Mouse (Mus musculus) CH12.LX (cell line): Measurements from ENCODE around the gene Ptgr1.

Source experiments
- BHLHE40 ChIP-seq: IDR thresholded peaks from 2 replicates; pipeline ENCODE4 v1.6.1; 2011; ENCODE audit warnings: mild to moderate bottlenecking, low read depth, low read length, improper control_type of control experiment
- CTCF ChIP-seq, 2 experiments: IDR thresholded peaks in 1 of 2; conservative IDR thresholded peaks in 1 of 2; 2 replicates each; pipeline ENCODE4 v1.5.1; 2011 to 2012; ENCODE audit warnings: low read depth in 2 of 2, low read length in 2 of 2, improper control_type of control experiment in 1 of 2, inconsistent platforms in 1 of 2, mild to moderate bottlenecking in 1 of 2, moderate library complexity in 1 of 2
- GABPA ChIP-seq: IDR thresholded peaks from 2 replicates; pipeline ENCODE4 v1.6.1; 2012; ENCODE audit warnings: low read depth, low read length, improper control_type of control experiment, inconsistent platforms; ENCODE audit not compliant: insufficient replicate concordance
- MYC ChIP-seq: IDR thresholded peaks from 2 replicates; pipeline ENCODE4 v1.6.1; 2011; ENCODE audit warnings: low read depth, mild to moderate bottlenecking, improper control_type of control experiment, low read length
- POLR2A ChIP-seq: IDR thresholded peaks from 2 replicates; pipeline ENCODE4 v1.6.1; 2011; ENCODE audit warnings: low read depth, mild to moderate bottlenecking, improper control_type of control experiment, low read length
- RCOR1 ChIP-seq: conservative IDR thresholded peaks from 2 replicates; pipeline ENCODE4 v1.6.1; 2012; ENCODE audit warnings: low read depth, mild to moderate bottlenecking, inconsistent platforms, low read length, improper control_type of control experiment
- SIN3A ChIP-seq: IDR thresholded peaks from 2 replicates; pipeline ENCODE4 v1.6.1; 2012; ENCODE audit warnings: low read length, improper control_type of control experiment, inconsistent platforms
- SMC3 ChIP-seq: IDR thresholded peaks from 2 replicates; pipeline ENCODE4 v1.6.1; 2011; ENCODE audit warnings: low read depth, low read length, improper control_type of control experiment
- TCF12 ChIP-seq: IDR thresholded peaks from 2 replicates; pipeline ENCODE4 v1.6.1; 2014; ENCODE audit warnings: low read depth, mild to moderate bottlenecking, inconsistent platforms, low read length, improper control_type of control experiment
- UBTF ChIP-seq: IDR thresholded peaks from 2 replicates; pipeline ENCODE4 v1.6.1; 2012; ENCODE audit warnings: low read depth, mild to moderate bottlenecking, inconsistent platforms, low read length, improper control_type of control experiment, moderate library complexity

DNA sequence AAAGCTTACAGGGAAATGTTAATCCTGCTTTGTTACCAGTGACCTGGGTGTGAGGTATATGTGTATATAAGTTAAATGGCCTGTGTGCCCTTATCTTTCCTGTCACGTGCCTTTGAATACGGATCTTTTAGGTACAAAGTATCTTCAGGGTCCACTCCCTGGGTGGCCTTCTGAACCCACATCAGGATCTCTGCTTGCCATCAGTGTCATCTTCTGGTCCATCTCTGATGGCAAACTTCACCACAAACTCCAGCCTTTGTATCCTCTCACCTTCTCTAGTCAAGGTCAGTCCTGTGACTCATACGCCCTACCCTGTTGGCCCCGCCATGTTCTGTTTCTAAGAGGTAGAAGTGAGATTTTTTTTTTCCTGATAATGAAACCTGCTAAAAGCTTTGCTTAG lies 7.8 kb upstream of the Ptgr1 start, which contains the start of gene Dnajc25:
- TF ChIP-seq POLR2A = no peak
- TF ChIP-seq UBTF = no peak
- TF ChIP-seq CTCF (conservative IDR thresholded peaks at IDR 0.05 in 1 of 2, IDR thresholded peaks at IDR 0.05 in 1 of 2; ENCODE audit: low read depth in 2 of 2, low read length in 2 of 2) = no peak
- no peak for TF ChIP-seq GABPA
- no peak for TF ChIP-seq SIN3A
- no peak for TF ChIP-seq MYC
- no peak for TF ChIP-seq BHLHE40
- no peak for TF ChIP-seq SMC3
- TF ChIP-seq RCOR1 = no peak
- no peak for TF ChIP-seq TCF12
